ENCODE assay signal across 10 mouse cellular contexts in the genomic region with DNA sequence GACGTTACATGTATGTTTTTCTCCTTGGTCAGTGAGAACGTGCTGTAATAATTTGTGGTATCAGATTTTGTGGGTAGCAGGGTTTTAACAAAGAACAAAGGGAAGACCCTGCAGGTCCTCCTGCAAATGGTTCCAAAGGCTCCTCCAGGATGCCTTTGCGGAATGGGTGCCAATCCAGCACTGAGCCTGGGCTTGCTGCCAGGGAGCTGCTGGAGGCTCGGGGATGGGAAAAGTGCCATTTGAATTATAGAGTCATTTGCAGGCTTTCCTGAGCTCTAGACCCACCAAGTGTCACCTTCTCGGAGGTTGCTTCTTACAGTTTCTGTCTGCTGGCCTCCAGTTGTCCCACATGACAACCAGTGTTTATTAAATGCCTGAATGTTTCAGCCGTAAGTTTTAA. TPM values are rescaled to one million over a fixed set of nuclear protein-coding genes. Genes with fewer than 3 reads are reported as not detected.
DNase-seq lines count a peak whose midpoint lies in the region; ATAC-seq and TF ChIP-seq lines count a peak whose summit lies in the region.
"Had no signal": no experiment of that assay in that cellular context is flagged by ENCODE, and none has a peak within 500 bp of the region (broad histone marks: within the 10 kb centered on the region; RNA-seq: fewer than 3 reads in every experiment).

No protein-coding gene starts in this region.

- no peaks in the 10 kb centered on the region for H3K27me3 ChIP-seq in kidney, embryonic 15.5 days
- no peaks in the 10 kb centered on the region for H3K27me3 ChIP-seq in forebrain, postnatal 0 days (ENCODE audit: insufficient read depth, low read length)
- H3K27me3 ChIP-seq: liver, embryonic 13.5 days; Patski had no signal

- no peak overlapping the region for H3K9ac ChIP-seq in kidney, embryonic 15.5 days
- no peak overlapping the region for H3K9ac ChIP-seq in forebrain, postnatal 0 days
- H3K9ac ChIP-seq: liver, embryonic 13.5 days had no signal

- no peaks in the 10 kb centered on the region for H3K9me3 ChIP-seq in kidney, embryonic 15.5 days (replicated peaks)
- no peaks in the 10 kb centered on the region for H3K9me3 ChIP-seq in forebrain, postnatal 0 days (ENCODE audit: low read length)
- H3K9me3 ChIP-seq: liver, embryonic 13.5 days had no signal

- H3K27ac ChIP-seq in kidney, embryonic 15.5 days, result no peak overlapping the region
- H3K27ac ChIP-seq in forebrain, postnatal 0 days (ENCODE audit: low read depth, low read length), result no peak overlapping the region
- H3K27ac ChIP-seq: liver, embryonic 13.5 days had no signal

- H3K36me3 ChIP-seq in kidney, embryonic 15.5 days, result peaks cover 15% of the 10 kb centered on the region
- H3K36me3 ChIP-seq in forebrain, postnatal 0 days (ENCODE audit: insufficient read depth), result peaks cover 5% of the 10 kb centered on the region; the same call in 1 of the 2 replicates

- no peak overlapping the region for H3K4me2 ChIP-seq in kidney, embryonic 15.5 days
- H3K4me2 ChIP-seq in forebrain, postnatal 0 days (ENCODE audit: low read depth), result no peak overlapping the region
- H3K4me2 ChIP-seq: liver, embryonic 13.5 days had no signal

- no peak for ATAC-seq in kidney, embryonic 15.5 days (replicated peaks; ENCODE audit: low FRiP score)
- ATAC-seq in forebrain, postnatal 0 days, result peak; percentile 56; the same call in 1 of the 2 replicates
- ATAC-seq: Patski had no signal

- H3K4me1 ChIP-seq in kidney, embryonic 15.5 days, result no peaks in the 10 kb centered on the region
- H3K4me1 ChIP-seq in forebrain, postnatal 0 days (ENCODE audit: insufficient read depth), result 0 out of 2 replicates have a peak, but pooled peaks cover 5% of the 10 kb centered on the region
- H3K4me1 ChIP-seq: liver, embryonic 13.5 days had no signal

- H3K4me3 ChIP-seq in kidney, embryonic 15.5 days (replicated peaks), result no peak overlapping the region
- H3K4me3 ChIP-seq in forebrain, postnatal 0 days (ENCODE audit: low read depth, low read length), result no peak overlapping the region
- H3K4me3 ChIP-seq: liver, embryonic 13.5 days had no signal

- TF ChIP-seq CTCF in forebrain, postnatal 0 days (IDR thresholded peaks at IDR 0.05; ENCODE audit: low read depth), result no peak

- WGBS in kidney, embryonic 15.5 days, result 61% methylated on average over 6 of the region's 6 CpGs
- 22% methylated on average over 6 of the region's 6 CpGs for whole genome bisulfite sequencing in forebrain, postnatal 0 days

- peak; percentile 60 for DNase-seq in kidney, adult 18-20 months
- peak; percentile 90 for DNase-seq in brain, adult 2 months (ENCODE audit: low read depth, low spot score)
- peak; percentile 86 for DNase-seq in forebrain, postnatal 0 days
- peak; percentile 40 to 78 for DNase-seq in layer of hippocampus, adult 8-10 months (ENCODE audit: low spot score in 2 of 2)
- DNase-seq in ovary, postnatal 14 days (ENCODE audit: low spot score), result peak; percentile 26
- no peak for DNase-seq in thymus, postnatal 4 days
- no peak for DNase-seq in retina, postnatal 1 day
- DNase-seq: liver, embryonic 13.5 days had no signal

RNA-seq across cellular contexts. Expression of a gene that starts 33.9 kb away (rescaled TPM):
- 0.51 and 0.65 TPM in 2 replicates for polyA plus RNA-seq in kidney, embryonic 15.5 days (2015; fragmentation: Nextera tagmentation; extraction: Ambion mirVana)
- 2.8 and 3.3 TPM in 2 replicates for total RNA-seq in forebrain, postnatal 0 days (2014; rRNA removed)
- polyA plus RNA-seq in forebrain, postnatal 0 days (2015; fragmentation: Nextera tagmentation; extraction: Ambion mirVana), result 5.8 and 7.1 TPM in 2 replicates
- total RNA-seq in layer of hippocampus, adult 8-10 months (2022), result 1 to 10 TPM; 1.0 to 4.4 (median 2.0) TPM
- polyA plus RNA-seq: liver, embryonic 13.5 days; Patski had no signal

Comparison
In these comparisons a context has a peak if more than half of its experiments do, and no peak if none do; other contexts are left out.
1. DNase-seq: peak in kidney, adult 18-20 months (single experiment), brain, adult 2 months (single experiment), forebrain, postnatal 0 days (single experiment), layer of hippocampus, adult 8-10 months (2 of 2) and ovary, postnatal 14 days (single experiment); none in thymus, postnatal 4 days (single experiment) and retina, postnatal 1 day (single experiment).